Mouse (Mus musculus) limb, embryonic 11.5 days (tissue): ENCODE data around the gene Bpgm. TPM values are rescaled to one million over a fixed set of nuclear protein-coding genes. Genes with fewer than 3 reads are reported as not detected.

ENCODE experiments used
- ATAC-seq: fragments of 200-750 bp; cut with Nextera tagmentation; 2 replicates; pipeline ENCODE4 v1.8.0; 2017; ENCODE audit warnings: low read depth; ENCODE audit not compliant: insufficient number of reproducible peaks, low FRiP score, low TSS enrichment
- DNase-seq: peaks from one replicate; pipeline ENCODE4 v3.0.0-alpha.2; 2015; ENCODE audit warnings: low spot score
- H3K27ac ChIP-seq: fragments of 300-500 bp; sonication (generic); replicated peaks from 2 replicates; pipeline ENCODE4 v1.5.1; 2014; ENCODE audit warnings: low read depth, mild to moderate bottlenecking, low read length
- H3K27me3 ChIP-seq: fragments of 300-500 bp; sonication (generic); 2 replicates; pipeline ENCODE4 v1.6.1; 2014; ENCODE audit warnings: mild to moderate bottlenecking, low read length, mixed read lengths; ENCODE audit not compliant: control insufficient read depth, insufficient read depth
- H3K36me3 ChIP-seq: fragments of 300-500 bp; sonication (generic); 2 replicates; pipeline ENCODE4 v1.6.1; 2014; ENCODE audit warnings: mild to moderate bottlenecking, low read length, moderate library complexity, mixed read lengths; ENCODE audit not compliant: control insufficient read depth, insufficient read depth
- H3K4me1 ChIP-seq: fragments of 300-500 bp; sonication (generic); 2 replicates; pipeline ENCODE4 v1.6.1; 2014; ENCODE audit warnings: low read length, mixed read lengths; ENCODE audit not compliant: control insufficient read depth, insufficient read depth
- H3K4me2 ChIP-seq: fragments of 300-500 bp; sonication (generic); 2 replicates; pipeline ENCODE4 v1.6.1; 2014; ENCODE audit warnings: low read depth, mild to moderate bottlenecking, moderate library complexity; ENCODE audit not compliant: severe bottlenecking
- H3K4me3 ChIP-seq: fragments of 300-500 bp; sonication (generic); 2 replicates; pipeline ENCODE4 v1.5.1; 2014; ENCODE audit warnings: low read depth, low read length
- H3K9ac ChIP-seq: fragments of 300-500 bp; sonication (generic); 2 replicates; pipeline ENCODE4 v1.6.1; 2014; ENCODE audit warnings: mild to moderate bottlenecking, low read length
- H3K9me3 ChIP-seq: fragments of 300-500 bp; sonication (generic); 2 replicates; pipeline ENCODE4 v1.6.1; 2016; ENCODE audit warnings: low read length; ENCODE audit not compliant: control insufficient read depth
- WGBS: fragments of 180-500 bp; shearing (Covaris S2); extraction: QIAGEN DNeasy Blood & Tissue Kit; methylation state at CpG from one replicate; pipeline ENCODE4 v1.1.7; 2014; 5-methylcytosine and 5-hydroxymethylcytosine counted together
- polyA plus RNA-seq: library from polyadenylated mRNA; unstranded; fragments of >200 nt; fragmentation: Nextera tagmentation; extraction: Ambion mirVana; gene quantifications from 2 replicates; pipeline ENCODE4 v1.2.1, GENCODE M21; 2014

Gene Bpgm
- polyA plus RNA-seq, 1 experiment from 2014 or later, result 47.3 TPM

GRCm38 (mm10) chr6:34495140-34495551, 19.1 kb downstream of the Bpgm start:
- 53% methylated on average over 7 of the region's 7 CpGs for WGBS
- 0 out of 2 replicates have a peak overlapping the region, but pooled peaks have one; percentile 23 for H3K27ac ChIP-seq
- H3K4me3 ChIP-seq, result no peak overlapping the region
- no peak overlapping the region for H3K9ac ChIP-seq
- ATAC-seq (no peak; the same call in 1 of the 2 replicates), DNase-seq (no peak)
- no peaks in the 10 kb centered on the region for H3K9me3 ChIP-seq
- H3K4me1 ChIP-seq, result peaks cover 21% of the 10 kb centered on the region
- no peaks in the 10 kb centered on the region for H3K27me3 ChIP-seq
- no peak overlapping the region for H3K4me2 ChIP-seq
- H3K36me3 ChIP-seq, result no peaks in the 10 kb centered on the region

DNA sequence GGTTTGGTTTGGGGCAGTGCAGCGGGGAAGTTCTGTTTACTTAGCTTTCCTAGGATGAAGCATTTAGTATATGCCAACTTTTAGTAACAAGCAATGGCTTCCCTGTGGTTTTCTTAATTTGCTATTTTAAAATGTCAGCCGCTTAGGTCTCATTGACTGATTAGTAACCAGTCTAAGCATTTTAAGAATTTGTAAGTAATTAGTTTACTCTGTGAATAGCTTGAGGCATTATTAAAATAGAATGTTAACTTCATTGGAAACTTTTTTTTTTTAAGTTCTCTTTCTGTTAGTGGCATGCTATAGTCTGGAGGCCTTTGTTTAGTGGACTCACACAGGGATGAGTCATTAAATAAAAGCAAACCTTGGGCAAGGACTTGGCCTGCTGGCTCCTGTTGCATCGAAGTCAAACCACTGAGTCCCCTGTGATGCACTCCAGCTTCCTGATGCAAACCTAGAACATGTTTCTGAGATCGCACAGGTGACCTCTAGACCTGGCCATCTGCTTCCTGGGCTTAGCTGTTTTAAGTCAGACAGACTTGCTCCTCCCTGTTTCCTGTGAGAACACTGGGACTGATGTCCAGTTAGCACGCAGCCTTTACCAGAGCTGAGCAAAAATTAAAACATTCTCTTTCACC, 22.1 kb downstream of the Bpgm start:
- Histone ChIP-seq H3K4me2 (no peak overlapping the region), H3K9ac (no peak overlapping the region), H3K4me3 (no peak overlapping the region), H3K9me3 (no peaks in the 10 kb centered on the region), H3K36me3 (no peaks in the 10 kb centered on the region), H3K27me3 (no peaks in the 10 kb centered on the region), H3K27ac (no peak overlapping the region), H3K4me1 (peaks cover 21% of the 10 kb centered on the region)
- ATAC-seq (no peak), DNase-seq (no peak)
- WGBS, result 59% methylated on average over 5 of the region's 5 CpGs

GRCm38 (mm10) chr6:34502291-34502690, 26.3 kb downstream of the Bpgm start:
- ATAC-seq (no peak), DNase-seq (no peak)
- H3K4me2 ChIP-seq, result no peak overlapping the region
- WGBS, result 92% methylated on average over 7 of the region's 7 CpGs
- no peaks in the 10 kb centered on the region for H3K9me3 ChIP-seq
- no peak overlapping the region for H3K4me3 ChIP-seq
- H3K27me3 ChIP-seq, result no peaks in the 10 kb centered on the region
- no peak overlapping the region for H3K9ac ChIP-seq
- no peak overlapping the region for H3K27ac ChIP-seq
- H3K4me1 ChIP-seq, result peaks cover 5% of the 10 kb centered on the region; the same call in 1 of the 2 replicates
- no peaks in the 10 kb centered on the region for H3K36me3 ChIP-seq

DNA sequence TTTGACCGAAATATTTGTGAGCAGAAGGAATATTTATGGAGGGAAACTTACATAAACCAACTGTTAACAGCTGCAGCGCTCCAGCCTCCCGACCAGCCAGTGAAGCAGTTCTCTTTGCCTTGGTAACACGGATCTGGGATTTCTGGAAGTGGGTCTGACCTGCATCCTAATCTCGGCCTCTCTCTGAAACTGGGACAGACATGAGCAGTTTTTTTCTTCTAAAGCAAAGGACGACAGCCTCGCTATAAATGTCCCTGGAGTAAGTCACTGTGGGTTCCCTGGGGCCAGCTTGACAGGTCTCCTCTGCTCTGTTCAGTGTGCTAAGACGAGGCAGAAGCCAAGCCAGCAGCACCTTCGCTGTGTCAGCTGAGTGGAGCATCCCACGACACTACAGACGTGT, 29.9 kb downstream of the Bpgm start:
- H3K4me1 ChIP-seq, result no peaks in the 10 kb centered on the region
- WGBS, result 82% methylated on average over 11 of the region's 11 CpGs

GRCm38 (mm10) chr6:34507581-34507980, 31.6 kb downstream of the Bpgm start:
- 87% methylated on average over 4 of the region's 4 CpGs for WGBS
- Histone ChIP-seq H3K4me2 (no peak overlapping the region), H3K27ac (no peak overlapping the region), H3K9me3 (no peaks in the 10 kb centered on the region), H3K9ac (no peak overlapping the region), H3K27me3 (no peaks in the 10 kb centered on the region), H3K36me3 (no peaks in the 10 kb centered on the region), H3K4me1 (no peaks in the 10 kb centered on the region), H3K4me3 (no peak overlapping the region)
- DNase-seq, result no peak
- no peak for ATAC-seq

More for the DNA sequence above, 29.9 kb downstream of the Bpgm start:
- ATAC-seq (no peak), DNase-seq (no peak)
- H3K27ac ChIP-seq, result no peak overlapping the region
- no peak overlapping the region for H3K9ac ChIP-seq
- H3K27me3 ChIP-seq, result no peaks in the 10 kb centered on the region
- H3K4me3 ChIP-seq, result no peak overlapping the region
- no peak overlapping the region for H3K4me2 ChIP-seq
- H3K36me3 ChIP-seq, result no peaks in the 10 kb centered on the region
- no peaks in the 10 kb centered on the region for H3K9me3 ChIP-seq

GRCm38 (mm10) chr6:34508016-34508415, 32.0 kb downstream of the Bpgm start:
- Histone ChIP-seq H3K27me3 (no peaks in the 10 kb centered on the region), H3K4me1 (no peaks in the 10 kb centered on the region), H3K9ac (no peak overlapping the region), H3K36me3 (no peaks in the 10 kb centered on the region), H3K4me2 (no peak overlapping the region), H3K4me3 (no peak overlapping the region), H3K27ac (no peak overlapping the region), H3K9me3 (no peaks in the 10 kb centered on the region)
- ATAC-seq, result no peak
- WGBS, result 83% methylated on average over 4 of the region's 4 CpGs
- no peak for DNase-seq

- Histone ChIP-seq H3K4me1 (no peaks in the 10 kb centered on the region), H3K4me2 (no peak overlapping the region), H3K9me3 (no peaks in the 10 kb centered on the region), H3K27ac (no peak overlapping the region), H3K27me3 (no peaks in the 10 kb centered on the region), H3K36me3 (no peaks in the 10 kb centered on the region), H3K9ac (no peak overlapping the region), H3K4me3 (no peak overlapping the region)
- ATAC-seq (no peak), DNase-seq (no peak)
- WGBS, result 94% methylated on average over 5 of the region's 5 CpGs
These were observed 34.3 kb downstream of the Bpgm start for GRCm38 (mm10) chr6:34510277-34510676.

DNA sequence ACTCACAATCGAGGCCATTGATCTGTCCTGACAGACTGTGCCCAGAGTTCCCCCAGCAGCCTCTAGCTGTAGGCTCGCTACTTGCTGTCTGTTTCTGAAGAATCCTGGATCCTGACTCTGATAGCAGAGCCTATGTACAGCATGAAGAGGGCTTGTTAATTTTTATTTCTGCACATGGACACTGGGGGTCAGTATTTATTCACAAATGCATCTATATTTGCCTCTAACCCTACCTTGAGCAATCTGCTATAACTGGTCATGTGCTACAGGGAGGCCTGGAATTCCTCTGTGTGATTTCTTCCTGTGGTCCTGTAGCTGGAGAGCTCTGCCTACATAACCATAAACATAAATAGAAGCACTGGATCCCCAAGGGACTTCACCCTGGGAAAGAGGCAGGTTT, 35.4 kb downstream of the Bpgm start:
- H3K27me3 ChIP-seq, result no peaks in the 10 kb centered on the region
- H3K4me2 ChIP-seq, result no peak overlapping the region
- no peak overlapping the region for H3K4me3 ChIP-seq
- H3K36me3 ChIP-seq, result no peaks in the 10 kb centered on the region
- H3K9me3 ChIP-seq, result no peaks in the 10 kb centered on the region
- WGBS, result 72% methylated on average over 2 of the region's 2 CpGs
- ATAC-seq (peak; percentile 82; the same call in 1 of the 2 replicates), DNase-seq (peak; percentile 38)
- H3K4me1 ChIP-seq, result no peaks in the 10 kb centered on the region
- no peak overlapping the region for H3K27ac ChIP-seq
- H3K9ac ChIP-seq, result no peak overlapping the region

GRCm38 (mm10) chr6:34512741-34513140, 36.7 kb downstream of the Bpgm start:
- H3K27me3 ChIP-seq, result no peaks in the 10 kb centered on the region

More at GRCm38 (mm10) chr6:34512741-34513140, 36.7 kb downstream of the Bpgm start:
- Histone ChIP-seq H3K4me3 (no peak overlapping the region), H3K27ac (no peak overlapping the region), H3K9me3 (no peaks in the 10 kb centered on the region), H3K9ac (no peak overlapping the region), H3K36me3 (no peaks in the 10 kb centered on the region), H3K4me2 (no peak overlapping the region), H3K4me1 (no peaks in the 10 kb centered on the region)
- ATAC-seq (no peak), DNase-seq (no peak)
